Comparison of ENCODE assay signal across 8 mouse cellular contexts in the genomic region with DNA sequence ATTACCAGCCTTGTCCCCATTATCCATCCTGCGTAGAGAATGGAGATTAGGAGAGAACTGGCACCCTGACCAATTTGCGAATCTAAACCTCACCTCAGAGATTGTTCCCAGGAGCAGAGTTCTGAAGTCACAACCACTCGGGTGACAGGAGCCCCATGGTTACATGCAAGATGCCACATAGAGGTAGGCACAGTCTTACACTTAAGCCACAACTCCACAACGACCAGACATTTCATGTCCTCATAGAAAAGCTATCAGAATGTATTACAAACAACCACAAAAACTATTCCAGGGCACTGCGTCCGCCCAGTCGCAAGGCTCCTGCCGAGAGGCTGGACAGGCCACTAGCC. TPM values are rescaled to one million over a fixed set of nuclear protein-coding genes. Genes with fewer than 3 reads are reported as not detected.
DNase-seq lines count a peak whose midpoint lies in the region; ATAC-seq and TF ChIP-seq lines count a peak whose summit lies in the region.

No protein-coding gene starts in this region.

- no peak for TF ChIP-seq CTCF in small intestine, adult 2 months (IDR thresholded peaks at IDR 0.05; ENCODE audit: extremely low read depth, insufficient read length, insufficient replicate concordance, low read depth, low read length)

- H3K4me2 ChIP-seq in lung, embryonic 15.5 days, result peak overlapping the region; percentile 65
- peak overlapping the region; percentile 69 for H3K4me2 ChIP-seq in limb, embryonic 12.5 days

- H3K9ac ChIP-seq in lung, embryonic 15.5 days, result peak overlapping the region; percentile 83
- H3K9ac ChIP-seq in limb, embryonic 12.5 days (replicated peaks), result peak overlapping the region; percentile 87

- H3K9me3 ChIP-seq in lung, embryonic 15.5 days, result no peaks in the 10 kb centered on the region; the same call in 1 of the 2 replicates
- H3K9me3 ChIP-seq in erythroblast, embryonic 14.5 days (ENCODE audit: control insufficient read depth, low read length), result no peaks in the 10 kb centered on the region
- peaks cover 6% of the 10 kb centered on the region; the same call in 1 of the 2 replicates for H3K9me3 ChIP-seq in limb, embryonic 12.5 days

- peaks cover 22% of the 10 kb centered on the region for H3K36me3 ChIP-seq in lung, embryonic 15.5 days
- H3K36me3 ChIP-seq in erythroblast, embryonic 14.5 days (ENCODE audit: control insufficient read depth), result peaks cover 23% of the 10 kb centered on the region
- H3K36me3 ChIP-seq in limb, embryonic 12.5 days, result peaks cover 25% of the 10 kb centered on the region
- H3K36me3 ChIP-seq in small intestine, adult 2 months (ENCODE audit: control insufficient read depth, insufficient read depth, low read length), result peaks cover 8% of the 10 kb centered on the region

- no peak for DNase-seq in lung, adult 18-20 months
- DNase-seq in cerebellum, adult 18-20 months, result no peak
- DNase-seq in left cerebral cortex, adult 8-10 months (ENCODE audit: low spot score in 2 of 2), result no peak
- no peak for DNase-seq in right cerebral cortex, postnatal 14 days

- H3K27ac ChIP-seq in lung, embryonic 15.5 days, result peak overlapping the region; percentile 98
- peak overlapping the region; percentile 98 for H3K27ac ChIP-seq in limb, embryonic 12.5 days
- peak overlapping the region; percentile 69 for H3K27ac ChIP-seq in small intestine, adult 2 months (ENCODE audit: insufficient read depth, low read depth, low read length)

- 1% methylated on average over 8 of the region's 8 CpGs for WGBS in lung, embryonic 15.5 days
- WGBS in limb, embryonic 12.5 days, result under 1% methylated on average over 8 of the region's 8 CpGs
- WGBS in small intestine, adult 2 months, result 1% methylated on average over 8 of the region's 8 CpGs

- no peak; the same call in 1 of the 2 replicates for ATAC-seq in lung, embryonic 15.5 days (ENCODE audit: borderline replicate concordance, extremely low read depth, low FRiP score, low TSS enrichment)
- ATAC-seq in limb, embryonic 12.5 days (ENCODE audit: insufficient number of reproducible peaks, insufficient read depth, low FRiP score, low TSS enrichment, low read depth), result no peak

- H3K27me3 ChIP-seq in lung, embryonic 15.5 days, result no peaks in the 10 kb centered on the region
- H3K27me3 ChIP-seq in erythroblast, embryonic 14.5 days (ENCODE audit: control insufficient read depth), result no peaks in the 10 kb centered on the region
- H3K27me3 ChIP-seq in limb, embryonic 12.5 days, result no peaks in the 10 kb centered on the region
- H3K27me3 ChIP-seq in small intestine, adult 2 months (ENCODE audit: control insufficient read depth, insufficient read depth, low read length), result no peaks in the 10 kb centered on the region

- TF ChIP-seq POLR2A in small intestine, adult 2 months (IDR thresholded peaks at IDR 0.05; ENCODE audit: low read depth, low read length), result no peak

- peaks cover 33% of the 10 kb centered on the region for H3K4me1 ChIP-seq in lung, embryonic 15.5 days
- H3K4me1 ChIP-seq in erythroblast, embryonic 14.5 days (ENCODE audit: control insufficient read depth), result peaks cover 29% of the 10 kb centered on the region
- peaks cover 19% of the 10 kb centered on the region for H3K4me1 ChIP-seq in limb, embryonic 12.5 days (replicated peaks)
- peaks cover 3% of the 10 kb centered on the region for H3K4me1 ChIP-seq in small intestine, adult 2 months (ENCODE audit: control insufficient read depth, insufficient read depth, insufficient read length, low read length)

- peak overlapping the region; percentile 84 for H3K4me3 ChIP-seq in lung, embryonic 15.5 days
- H3K4me3 ChIP-seq in erythroblast, embryonic 14.5 days (replicated peaks), result peak overlapping the region; percentile 95
- peak overlapping the region; percentile 84 for H3K4me3 ChIP-seq in limb, embryonic 12.5 days (replicated peaks)
- H3K4me3 ChIP-seq in small intestine, adult 2 months (ENCODE audit: low read depth, low read length), result peak overlapping the region; percentile 90

RNA-seq across cellular contexts. Expression of gene Zfp568, which starts 0.4 kb away (rescaled TPM):
- 14.9 and 15.4 TPM in 2 replicates for polyA plus RNA-seq in lung, embryonic 15.5 days (2015; fragmentation: Nextera tagmentation; extraction: Ambion mirVana)
- polyA plus RNA-seq in erythroblast, embryonic 14.5 days (2012), result 0.04 TPM in 2 replicates
- polyA plus RNA-seq in limb, embryonic 12.5 days (2016; fragmentation: Nextera tagmentation; extraction: Ambion mirVana), result 31.5 and 33.0 TPM in 2 replicates
- 1.3 and 2.3 TPM in 2 replicates for polyA plus RNA-seq in small intestine, adult 2 months (2012; rRNA removed)
- total RNA-seq in left cerebral cortex, adult 8-10 months (2022), result 1 to 10 TPM; 4.0 to 6.8 (median 4.9) TPM

RNA-seq across cellular contexts. Expression of gene Zfp74, which starts 29.4 kb away (rescaled TPM):
- polyA plus RNA-seq in lung, embryonic 15.5 days (2015; fragmentation: Nextera tagmentation; extraction: Ambion mirVana), result 11.0 and 14.2 TPM in 2 replicates
- polyA plus RNA-seq in erythroblast, embryonic 14.5 days (2012), result 0.09 and 0.37 TPM in 2 replicates
- 15.5 and 18.0 TPM in 2 replicates for polyA plus RNA-seq in limb, embryonic 12.5 days (2016; fragmentation: Nextera tagmentation; extraction: Ambion mirVana)
- polyA plus RNA-seq in small intestine, adult 2 months (2012; rRNA removed), result 0.38 and 2.7 TPM in 2 replicates
- 10 to 100 TPM; 16.6 to 17.9 (median 17.6) TPM for total RNA-seq in left cerebral cortex, adult 8-10 months (2022)
